Comparison of ENCODE assay signal across 10 mouse cellular contexts in genomic region chr5:86856505-86856904, GRCm38 (mm10). TPM values are rescaled to one million over a fixed set of nuclear protein-coding genes. Genes with fewer than 3 reads are reported as not detected.
"Had no signal": no experiment of that assay in that cellular context is flagged by ENCODE, and none has a peak within 500 bp of the region (broad histone marks: within the 10 kb centered on the region; RNA-seq: fewer than 3 reads in every experiment).

No protein-coding gene starts in this region.

RNA-seq across cellular contexts. Expression of gene Ugt2b34, which starts 50.2 kb away (rescaled TPM):
- total RNA-seq: layer of hippocampus, adult 2 months; layer of hippocampus, postnatal 10 days; left cerebral cortex, postnatal 36 days; monocyte, adult 5-6 weeks; neutrophil, adult 5-6 weeks had no signal
- polyA plus RNA-seq: limb, embryonic 12.5 days; macrophage; midbrain, embryonic 11.5 days; midbrain, embryonic 15.5 days; neural tube, embryonic 12.5 days had no signal
